Mouse (Mus musculus): ENCODE measurements at regions not wholly inside any gene's neighbourhood (a gene's known extent, or its start where the extent isn't known, plus 50 kb on each side); places are given as distances from the start of the nearest gene placed in this dataset.
A peak's percentile ranks its signal among the peaks of the same experiment; 100 is the strongest.

DNA sequence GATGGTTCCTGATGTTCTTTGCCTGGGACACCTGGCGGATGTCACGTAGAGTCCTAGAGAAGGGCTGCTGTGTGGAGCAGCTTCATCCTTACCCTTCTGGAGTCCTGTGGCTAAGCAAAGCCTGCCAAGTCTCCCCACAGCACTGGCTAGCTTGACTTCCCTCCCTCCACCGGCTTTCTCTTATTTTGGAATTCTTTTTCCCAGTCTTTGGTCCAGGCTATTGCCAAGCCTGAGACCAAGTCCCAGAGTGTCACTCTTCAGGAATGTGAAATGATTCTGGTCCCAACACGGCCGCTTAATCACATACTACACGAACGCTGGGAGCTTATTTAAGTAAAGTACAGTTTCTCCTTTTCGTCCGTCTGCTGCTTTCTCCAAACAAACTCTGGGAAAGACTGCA, 146.4 kb downstream of the Fndc1 start:
- no peak for DNase-seq (ENCODE audit: low read depth, low spot score)

DNA sequence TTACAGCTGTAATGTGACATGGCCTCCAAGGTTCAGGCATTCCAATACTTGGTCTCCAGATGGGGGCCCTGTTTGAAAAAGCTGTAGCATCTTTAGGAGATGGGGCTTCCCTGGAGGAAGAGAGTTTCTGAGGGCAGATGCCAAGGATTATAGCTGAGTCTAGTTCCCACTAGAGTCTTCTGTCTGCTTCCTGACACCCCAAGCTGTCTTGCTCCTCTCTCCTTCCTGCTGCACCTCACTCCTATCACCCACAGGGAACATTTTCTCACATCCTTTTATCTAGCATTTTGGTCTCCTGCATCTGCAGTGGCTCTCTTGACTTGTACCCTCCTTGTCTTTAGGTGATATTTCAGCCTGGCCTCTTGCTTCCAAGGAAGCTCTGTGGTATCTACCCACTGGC, 147.3 kb downstream of the Fndc1 start:
- no peak for DNase-seq (ENCODE audit: low read depth, low spot score)

DNA sequence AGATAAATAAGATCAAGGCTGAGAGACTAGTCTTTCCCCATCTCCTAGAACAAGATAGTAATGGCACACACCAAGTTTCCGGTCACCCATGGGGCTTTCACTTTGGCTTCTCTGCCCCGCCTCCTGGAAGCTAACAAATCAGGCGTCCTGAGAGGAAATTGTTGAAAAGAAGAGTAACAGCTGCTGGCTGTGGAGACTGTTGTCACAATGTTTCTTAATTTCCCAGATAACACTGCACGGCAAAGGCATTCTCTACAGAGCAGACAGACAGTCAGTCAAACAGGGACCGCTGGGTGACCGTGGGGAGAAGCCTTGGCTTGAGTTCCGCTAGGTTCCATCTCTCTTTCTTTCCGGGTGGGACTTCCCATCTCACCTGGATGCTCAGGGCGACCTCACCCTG, 148.2 kb downstream of the Fndc1 start:
- no peak for DNase-seq (ENCODE audit: low read depth, low spot score)

DNA sequence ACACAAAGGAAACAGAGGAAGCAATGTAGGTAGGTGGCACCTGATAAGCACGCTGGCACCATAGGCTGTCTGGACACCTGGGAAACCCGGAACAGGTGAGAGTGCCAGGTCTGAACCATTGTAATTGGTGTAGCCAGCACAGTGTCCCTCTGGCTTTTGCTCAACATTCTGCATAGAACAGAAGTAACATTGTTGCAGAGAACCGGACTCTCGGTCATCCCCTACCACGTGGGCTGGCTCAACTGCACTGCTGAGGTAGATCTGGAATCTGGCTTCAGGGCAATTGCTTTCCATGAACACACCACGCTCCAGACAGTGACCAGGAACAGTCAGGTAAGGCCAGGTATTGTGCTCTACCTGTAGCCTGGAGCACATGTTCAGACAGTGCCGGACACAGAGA, 149.3 kb downstream of the Fndc1 start:
- DNase-seq (ENCODE audit: low read depth, low spot score): no peak

DNA sequence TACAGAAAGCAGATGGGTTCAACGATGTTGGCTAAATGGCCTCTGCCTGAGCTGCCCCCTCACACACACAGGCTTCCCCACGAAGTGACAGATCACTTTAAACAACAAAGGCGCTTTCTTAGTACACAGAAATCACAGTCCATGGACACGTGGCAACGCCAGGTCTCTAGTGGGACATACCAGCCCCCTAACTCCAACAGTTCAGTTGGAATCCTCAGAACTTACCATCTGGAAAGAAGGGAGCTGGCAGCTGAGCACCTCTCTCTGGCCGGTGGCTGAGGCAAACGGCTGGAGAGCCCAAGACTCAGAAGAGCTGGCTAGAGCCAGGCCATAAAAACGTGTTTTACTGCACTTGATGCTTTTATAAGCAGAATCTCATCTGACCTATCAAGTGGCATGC, 149.8 kb downstream of the Fndc1 start:
- no peak for DNase-seq (ENCODE audit: low read depth, low spot score)

DNA sequence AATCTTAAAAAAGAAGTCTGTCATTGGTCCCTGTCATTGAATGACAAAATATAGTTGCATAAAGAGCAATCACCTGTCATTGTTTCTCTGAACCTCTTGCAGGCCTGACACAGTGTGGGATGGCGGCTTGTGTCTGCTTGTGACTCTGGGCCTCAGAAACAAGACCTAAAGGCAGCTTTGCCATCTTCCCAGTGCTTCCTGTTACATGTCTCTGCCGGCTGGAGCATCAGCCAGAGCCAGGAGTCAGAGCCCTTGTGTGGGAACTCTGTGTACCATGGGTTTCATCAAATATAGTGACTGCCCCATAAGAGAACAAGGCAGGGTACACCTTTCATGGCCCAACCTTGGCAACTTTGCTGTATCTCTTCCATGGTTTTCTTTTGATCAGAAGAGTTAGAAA, 150.3 kb downstream of the Fndc1 start:
- no peak for DNase-seq (ENCODE audit: low read depth, low spot score)

DNA sequence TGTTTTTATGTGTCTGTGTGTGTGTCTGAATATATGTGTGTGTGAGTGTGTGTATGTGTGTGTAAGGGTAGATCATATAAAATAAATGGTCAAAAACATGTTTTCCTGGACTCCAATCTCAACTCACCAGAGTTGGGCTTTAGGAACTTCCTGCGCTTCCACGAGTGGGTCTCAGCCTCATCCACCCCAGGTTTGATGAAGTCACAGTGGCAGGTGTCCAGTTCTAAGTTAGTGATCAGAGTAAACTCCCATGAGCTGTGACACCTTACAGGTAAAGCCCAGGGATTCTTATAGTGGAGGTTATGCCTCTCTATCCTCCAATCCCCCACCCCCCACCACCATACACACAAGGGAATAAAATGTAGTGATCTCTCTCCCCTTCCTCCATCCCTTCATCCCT, 152.6 kb downstream of the Fndc1 start:
- no peak for DNase-seq (ENCODE audit: low read depth, low spot score)

DNA sequence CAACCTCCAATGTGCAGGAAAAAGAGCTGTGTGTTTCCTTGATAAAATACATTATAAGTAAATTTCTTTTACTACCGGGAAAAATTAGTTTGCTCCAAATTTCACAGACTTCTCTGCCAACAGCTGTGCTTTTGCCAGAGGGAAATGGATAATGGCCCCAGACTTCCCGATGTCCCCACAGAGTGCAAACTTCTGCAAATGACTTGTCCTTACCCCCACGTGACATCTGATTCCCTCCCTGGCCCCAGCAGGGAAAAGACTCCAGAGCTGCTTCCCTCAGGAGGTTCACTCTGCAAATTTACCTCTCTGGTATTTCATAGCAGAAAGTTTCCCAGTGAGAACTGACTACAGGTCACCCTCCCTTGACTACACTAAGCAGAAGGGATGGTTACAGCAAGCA, 159.3 kb downstream of the Fndc1 start:
- no peak for DNase-seq (ENCODE audit: low read depth, low spot score)

DNA sequence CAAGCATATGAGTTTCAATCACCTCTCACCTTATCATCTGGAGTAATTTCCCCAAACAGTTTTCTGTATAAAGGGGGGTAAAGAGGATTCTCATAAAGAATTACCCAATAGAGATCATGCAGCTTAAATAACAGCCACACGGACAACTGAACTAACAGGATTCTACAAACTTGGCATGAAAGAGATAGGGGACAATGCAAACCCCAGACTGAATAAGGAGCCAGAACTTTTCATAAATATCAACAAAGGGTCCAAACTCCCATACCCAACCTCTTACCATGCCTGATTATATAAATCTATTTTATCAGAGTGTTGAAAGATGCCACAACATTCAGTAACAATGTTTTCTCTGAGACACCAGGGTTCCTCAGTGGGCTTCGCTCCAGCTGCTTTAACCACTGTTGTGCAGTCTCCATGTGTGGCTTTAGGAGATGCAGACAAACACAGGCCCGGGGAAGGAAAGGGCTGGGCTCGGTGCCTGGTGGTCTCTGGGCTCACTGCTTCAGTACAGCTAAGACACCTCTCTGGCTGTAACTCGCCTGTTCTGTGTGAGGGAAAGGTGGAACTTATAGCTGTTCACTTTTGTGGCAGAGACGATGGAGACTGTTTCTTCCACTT, 160.2 kb downstream of the Fndc1 start:
- DNase-seq (ENCODE audit: low read depth, low spot score): no peak

DNA sequence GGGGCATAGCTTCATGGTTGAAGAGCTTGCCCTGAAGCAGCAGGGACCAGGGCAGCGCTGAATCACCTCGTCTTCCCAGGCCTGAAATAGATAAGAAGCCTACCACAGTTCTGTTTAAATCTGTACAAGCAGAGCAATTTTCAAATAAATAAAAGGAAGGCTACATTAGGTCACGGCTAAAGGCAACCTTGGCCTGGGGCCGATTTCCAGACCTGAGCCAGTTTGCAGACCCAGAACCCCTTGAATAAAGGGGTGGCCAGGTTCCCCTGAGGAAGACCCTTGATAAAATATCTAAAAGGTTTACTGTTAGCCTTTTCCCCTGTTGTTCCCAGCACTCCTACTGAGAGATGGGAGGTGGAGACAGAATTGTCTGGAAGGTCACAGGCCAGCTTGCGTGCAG, 160.9 kb downstream of the Fndc1 start:
- DNase-seq (ENCODE audit: low read depth, low spot score): no peak

DNA sequence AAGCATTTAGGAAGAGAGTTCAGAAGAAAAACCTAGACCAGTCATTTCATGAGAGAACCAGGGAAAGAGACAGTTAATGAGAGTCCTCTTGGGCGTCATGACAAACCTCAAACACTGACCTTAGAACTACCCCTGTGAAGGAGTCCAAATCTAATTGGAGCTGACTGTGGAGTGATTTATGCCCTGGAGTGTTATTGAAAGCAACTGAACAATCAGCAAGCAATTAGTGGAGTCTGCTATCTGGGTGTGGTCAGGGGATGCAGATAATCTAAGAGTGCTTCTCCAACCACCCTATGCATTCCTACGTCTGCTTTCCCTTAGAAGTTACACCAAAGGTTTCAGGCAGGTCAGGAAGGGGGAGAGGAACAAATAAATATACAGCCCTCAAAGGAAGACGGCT, 161.4 kb downstream of the Fndc1 start:
- no peak for DNase-seq (ENCODE audit: low read depth, low spot score)

DNA sequence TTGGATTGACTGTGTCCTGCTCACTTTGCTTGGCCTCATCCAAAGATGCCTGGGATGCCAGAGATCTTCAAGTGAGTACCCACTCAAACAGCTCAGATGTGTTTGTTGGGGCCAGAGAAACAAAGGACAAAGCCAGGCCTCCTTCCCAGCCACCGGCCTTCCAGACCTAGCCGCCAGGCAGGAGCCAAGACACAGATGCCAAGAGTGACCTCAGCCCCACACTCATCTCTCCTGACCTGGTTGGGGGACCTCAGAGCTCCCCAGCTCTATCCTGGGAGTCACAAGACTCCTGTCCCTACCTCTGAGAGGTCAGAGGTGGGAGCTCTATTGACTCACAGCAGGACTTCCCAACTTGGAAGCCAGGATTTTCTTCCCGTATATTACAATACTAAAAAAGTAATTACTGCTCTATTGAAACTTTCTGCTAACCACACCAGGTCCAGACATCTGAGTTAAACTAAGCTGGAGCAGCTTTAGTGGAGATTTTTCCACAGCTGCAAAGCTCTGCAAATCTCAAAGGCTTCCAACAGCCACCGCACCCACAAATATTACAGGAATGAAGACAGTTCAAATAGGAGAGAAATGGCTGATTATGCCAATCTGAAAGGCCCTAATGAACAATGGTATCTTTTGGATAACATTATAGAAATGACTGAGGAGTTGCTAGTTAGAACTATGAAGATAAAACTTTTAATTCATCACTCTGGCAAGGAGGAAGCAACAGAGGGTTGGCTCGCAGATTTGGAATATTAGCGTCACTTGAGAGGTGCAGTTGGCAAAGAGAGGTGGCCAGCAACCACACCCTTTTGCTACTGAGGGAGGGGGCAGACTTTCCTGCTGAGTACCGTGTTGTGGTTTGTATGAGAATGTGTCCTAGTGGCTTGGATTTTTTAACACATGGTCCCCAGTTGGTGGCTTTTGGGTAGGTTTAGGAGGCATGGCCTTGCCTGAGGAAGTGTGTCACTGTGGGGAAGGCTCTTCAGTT, 162.9 kb downstream of the Fndc1 start:
- DNase-seq (ENCODE audit: low read depth, low spot score): no peak

DNA sequence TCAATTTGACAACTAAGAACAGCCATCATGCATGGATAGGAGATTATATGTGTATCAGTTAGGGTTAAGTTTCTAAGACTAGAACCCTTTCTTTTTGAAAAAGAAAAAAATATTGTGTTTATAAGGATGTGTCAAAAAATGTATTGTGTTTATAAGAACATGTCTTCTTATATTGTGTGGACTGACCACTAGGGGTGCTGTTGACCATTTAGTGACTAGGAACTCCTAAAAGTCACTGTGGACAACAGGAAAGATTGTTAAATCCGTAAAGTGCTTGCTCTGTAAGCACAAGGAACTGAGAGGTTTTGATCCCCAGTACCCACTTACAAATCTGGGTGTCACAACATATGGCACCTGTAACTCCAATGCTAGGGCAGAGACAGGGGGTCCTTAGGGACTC, 170.6 kb downstream of the Fndc1 start:
- DNase-seq (ENCODE audit: low read depth, low spot score): peak; percentile 13

DNA sequence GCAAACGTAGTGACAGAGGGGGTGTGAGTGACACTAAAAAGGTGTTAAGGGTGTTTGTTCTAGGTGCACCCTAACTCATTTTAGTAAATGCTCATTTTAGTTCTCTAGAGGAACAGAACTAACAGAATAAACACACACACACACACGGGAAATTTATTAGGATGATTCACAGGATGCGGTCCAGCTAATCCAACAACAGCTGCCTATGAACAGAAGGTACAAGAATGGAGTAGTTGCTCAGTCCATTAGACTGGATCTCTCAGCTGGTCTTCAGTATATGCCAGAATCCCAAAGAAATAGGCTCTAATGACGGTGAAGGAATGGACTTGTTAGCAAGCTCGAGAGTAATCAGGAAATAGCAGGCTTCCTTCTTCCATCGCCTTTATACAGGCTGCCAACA, 171.1 kb downstream of the Fndc1 start:
- no peak for DNase-seq (ENCODE audit: low read depth, low spot score)

DNA sequence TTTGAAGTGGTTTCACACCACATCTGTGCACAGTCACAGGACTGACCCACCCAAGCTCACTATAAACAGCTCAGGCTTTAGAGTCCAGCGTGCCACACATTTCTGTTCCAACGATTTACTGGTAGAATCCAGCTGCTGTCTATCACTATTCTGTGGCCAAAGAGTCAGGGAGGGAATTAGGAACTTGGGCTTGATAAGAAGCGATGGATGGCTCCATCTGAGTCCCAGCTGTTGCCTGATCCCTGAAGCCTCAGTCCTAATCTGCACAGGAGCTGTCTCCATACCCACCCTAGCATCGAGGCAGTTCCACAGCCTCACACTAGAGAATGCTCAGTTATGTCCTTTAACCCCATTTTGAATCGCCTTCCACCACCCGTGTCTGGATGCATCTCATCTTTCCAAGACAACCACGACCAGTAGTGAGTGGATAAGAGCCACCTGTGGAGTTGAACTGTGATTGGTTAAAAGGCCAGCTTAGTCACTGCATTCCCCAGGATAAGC, 173.0 kb downstream of the Fndc1 start:
- DNase-seq (ENCODE audit: low read depth, low spot score): no peak

DNA sequence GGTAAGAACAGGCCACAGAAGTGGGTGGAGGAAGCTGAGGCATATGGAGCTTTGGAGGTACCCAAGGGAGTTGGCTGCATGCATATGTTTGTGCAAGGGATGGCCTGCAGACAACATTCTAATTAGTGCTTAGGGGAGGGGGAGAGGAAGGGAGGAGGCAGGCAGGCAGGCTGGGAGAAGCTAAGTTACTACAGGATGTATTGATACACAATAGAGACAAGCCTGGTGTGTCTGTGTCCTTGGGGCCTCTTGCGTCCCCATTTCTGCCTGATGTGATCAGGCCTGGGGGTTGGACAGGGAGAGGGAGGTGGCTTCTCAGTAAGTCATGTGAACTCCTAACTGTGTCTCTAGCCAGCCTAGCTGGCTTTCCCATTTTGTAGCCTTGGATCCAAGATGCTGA, 175.1 kb downstream of the Fndc1 start:
- no peak for DNase-seq (ENCODE audit: low read depth, low spot score)

DNA sequence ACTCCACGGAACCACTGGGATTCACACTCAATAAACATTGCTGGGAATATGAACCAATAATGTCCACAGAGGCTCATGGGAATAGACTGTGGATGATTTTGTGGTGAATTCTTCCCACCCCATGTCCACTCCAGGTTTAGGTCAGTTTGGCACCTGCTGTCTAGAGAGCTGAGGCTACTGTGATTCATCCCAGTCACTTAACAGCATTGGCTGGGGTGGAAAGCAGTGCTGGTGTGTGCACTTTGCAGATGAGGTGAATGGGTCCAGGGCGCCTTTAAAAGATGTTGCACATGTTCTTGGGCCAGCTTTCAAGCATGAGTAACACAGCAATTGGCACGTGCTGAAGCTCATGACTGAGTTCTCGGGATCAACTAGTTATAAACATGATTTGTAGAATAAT, 176.7 kb downstream of the Fndc1 start:
- DNase-seq (ENCODE audit: low read depth, low spot score): no peak

DNA sequence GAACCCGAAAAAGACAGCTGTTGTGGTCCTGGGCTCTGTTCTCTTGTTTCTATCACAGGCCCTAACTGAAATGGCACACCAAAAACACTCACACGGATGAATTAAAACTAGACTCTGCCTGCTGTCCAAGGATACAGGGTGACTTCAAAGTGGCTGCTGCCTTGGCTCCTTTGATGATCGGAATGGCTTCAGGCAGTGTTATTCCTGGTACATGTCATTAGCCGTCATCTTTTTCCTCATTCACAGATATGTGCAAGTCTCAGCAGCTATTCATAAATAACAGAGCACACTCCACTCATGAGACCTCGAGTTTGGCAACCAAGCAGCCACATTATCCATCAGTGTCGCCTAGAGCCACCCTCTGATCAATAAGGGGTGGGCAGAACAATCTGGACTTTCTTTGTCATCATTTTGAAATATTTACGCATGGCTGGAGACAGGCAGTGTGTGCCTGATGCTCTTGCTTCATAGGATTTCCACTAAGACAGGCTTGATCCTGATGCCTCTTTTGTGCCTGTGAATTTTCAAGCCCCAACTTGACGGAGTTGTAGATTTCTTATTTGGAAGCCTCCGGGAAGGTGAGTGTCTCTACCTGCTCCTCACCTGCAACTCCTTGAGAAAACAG, 182.1 kb downstream of the Fndc1 start:
- DNase-seq (ENCODE audit: low read depth, low spot score): no peak

DNA sequence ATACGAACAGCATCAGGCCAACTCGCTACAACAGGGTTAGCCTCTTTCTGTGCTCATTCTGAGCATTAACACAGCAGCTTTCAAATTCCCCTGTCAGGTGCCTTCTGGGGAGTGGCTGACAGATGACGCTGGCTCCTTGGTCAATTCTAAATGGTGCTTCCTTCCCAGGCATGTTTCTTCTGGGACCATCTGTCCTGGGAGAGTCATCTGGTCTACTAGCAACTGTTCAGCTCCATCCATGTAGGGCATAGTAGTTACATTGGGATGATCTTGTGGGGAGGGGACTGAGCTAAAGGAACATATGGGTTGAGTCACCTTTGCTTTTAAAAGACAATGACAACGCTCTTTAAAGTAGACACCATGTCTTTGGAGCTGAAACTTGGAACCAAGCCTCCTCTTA, 183.5 kb downstream of the Fndc1 start:
- DNase-seq (ENCODE audit: low read depth, low spot score): no peak

DNA sequence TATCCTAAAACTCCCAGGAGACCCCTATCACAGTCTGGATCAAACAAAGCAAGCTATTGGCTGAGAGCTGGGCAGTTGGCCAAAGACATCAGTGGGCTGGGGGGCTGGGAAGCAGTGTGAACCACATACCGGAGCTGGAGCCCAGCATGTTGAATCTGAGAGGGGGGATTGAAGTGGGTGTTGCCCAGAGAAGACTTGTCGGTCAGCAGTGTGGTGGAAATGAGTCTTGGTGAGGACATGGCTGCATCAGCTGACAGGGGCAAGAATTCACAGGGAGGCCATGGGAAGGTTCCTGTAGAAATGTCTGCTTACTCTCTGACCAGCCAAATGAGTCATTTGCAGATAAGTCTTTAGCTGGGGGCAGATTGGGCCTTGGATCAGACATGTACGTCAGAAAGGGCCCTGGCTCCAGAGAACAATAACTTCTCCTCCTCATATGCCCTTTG, 184.6 kb downstream of the Fndc1 start:
- DNase-seq (ENCODE audit: low read depth, low spot score): no peak

DNA sequence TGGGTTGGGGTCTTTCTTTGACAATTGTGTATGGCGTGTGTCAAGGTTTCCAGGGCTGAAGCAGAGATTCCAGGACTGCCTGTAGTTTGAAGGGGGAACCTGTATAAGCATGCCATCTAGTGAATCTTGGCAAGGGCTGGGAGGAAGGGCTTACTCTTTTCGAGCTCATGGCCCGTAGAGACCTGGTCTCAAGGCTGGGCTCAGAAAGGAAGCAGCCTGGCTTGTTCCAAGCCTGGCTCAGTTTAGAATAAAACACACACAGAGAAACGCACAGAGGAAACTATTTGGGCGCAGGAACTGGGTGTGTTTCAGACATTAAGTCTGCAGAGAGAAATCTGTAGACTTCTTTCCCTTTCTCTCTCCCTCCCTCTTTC, 192.8 kb downstream of the Fndc1 start:
- no peak for DNase-seq (ENCODE audit: low read depth, low spot score)

Data from WW6 (cell line).